Mouse (Mus musculus): ENCODE data around the gene Srgap2. TPM values are rescaled to one million over a fixed set of nuclear protein-coding genes. Genes with fewer than 3 reads are reported as not detected.

Srgap2 gene
- polyA plus RNA-seq, 1 experiment = 0.38 TPM

- no peaks in the 10 kb centered on the region for H3K27me3 ChIP-seq (ENCODE audit: control insufficient read depth)
- no peaks in the 10 kb centered on the region for H3K4me1 ChIP-seq (ENCODE audit: control insufficient read depth)
- TF ChIP-seq TAL1 (IDR thresholded peaks at IDR 0.05; ENCODE audit: low read length) (no peak), GATA1 (IDR thresholded peaks at IDR 0.05; ENCODE audit: low read length) (no peak)
- H3K4me3 ChIP-seq (replicated peaks) = no peak overlapping the region
- H3K36me3 ChIP-seq (ENCODE audit: control insufficient read depth) = no peaks in the 10 kb centered on the region
- H3K9me3 ChIP-seq (ENCODE audit: control insufficient read depth, low read length) = no peaks in the 10 kb centered on the region
Observed at GRCm38 (mm10) chr1:131551956-131552355, 24.8 kb upstream of the Srgap2 start.

GRCm38 (mm10) chr1:131548494-131549365 is 21.6 kb upstream of the Srgap2 start:
- H3K4me1 ChIP-seq (ENCODE audit: control insufficient read depth) = no peaks in the 10 kb centered on the region
- H3K27me3 ChIP-seq (ENCODE audit: control insufficient read depth) = no peaks in the 10 kb centered on the region
- no peaks in the 10 kb centered on the region for H3K9me3 ChIP-seq (ENCODE audit: control insufficient read depth, low read length)
- no peak overlapping the region for H3K4me3 ChIP-seq (replicated peaks)
- TF ChIP-seq TAL1 (IDR thresholded peaks at IDR 0.05; ENCODE audit: low read length) (no peak), GATA1 (IDR thresholded peaks at IDR 0.05; ENCODE audit: low read length) (no peak)
- H3K36me3 ChIP-seq (ENCODE audit: control insufficient read depth) = no peaks in the 10 kb centered on the region

GRCm38 (mm10) chr1:131546798-131547690 is 19.9 kb upstream of the Srgap2 start:
- Histone ChIP-seq H3K27me3 (ENCODE audit: control insufficient read depth) (no peaks in the 10 kb centered on the region), H3K36me3 (ENCODE audit: control insufficient read depth) (no peaks in the 10 kb centered on the region), H3K9me3 (ENCODE audit: control insufficient read depth, low read length) (no peaks in the 10 kb centered on the region), H3K4me1 (ENCODE audit: control insufficient read depth) (no peaks in the 10 kb centered on the region), H3K4me3 (replicated peaks) (no peak overlapping the region)
- TF ChIP-seq GATA1 (IDR thresholded peaks at IDR 0.05; ENCODE audit: low read length) (no peak), TAL1 (IDR thresholded peaks at IDR 0.05; ENCODE audit: low read length) (no peak)

GRCm38 (mm10) chr1:131543886-131544565 is 16.9 kb upstream of the Srgap2 start:
- Histone ChIP-seq H3K9me3 (ENCODE audit: control insufficient read depth, low read length) (no peaks in the 10 kb centered on the region), H3K36me3 (ENCODE audit: control insufficient read depth) (peaks cover 4% of the 10 kb centered on the region), H3K4me1 (ENCODE audit: control insufficient read depth) (no peaks in the 10 kb centered on the region), H3K4me3 (replicated peaks) (no peak overlapping the region), H3K27me3 (ENCODE audit: control insufficient read depth) (no peaks in the 10 kb centered on the region)
- TF ChIP-seq TAL1 (IDR thresholded peaks at IDR 0.05; ENCODE audit: low read length) (no peak), GATA1 (IDR thresholded peaks at IDR 0.05; ENCODE audit: low read length) (no peak)

- Histone ChIP-seq H3K9me3 (ENCODE audit: control insufficient read depth, low read length) (no peaks in the 10 kb centered on the region), H3K27me3 (ENCODE audit: control insufficient read depth) (no peaks in the 10 kb centered on the region), H3K36me3 (ENCODE audit: control insufficient read depth) (peaks cover 6% of the 10 kb centered on the region), H3K4me3 (replicated peaks) (no peak overlapping the region), H3K4me1 (ENCODE audit: control insufficient read depth) (no peaks in the 10 kb centered on the region)
- TF ChIP-seq TAL1 (IDR thresholded peaks at IDR 0.05; ENCODE audit: low read length) (no peak), GATA1 (IDR thresholded peaks at IDR 0.05; ENCODE audit: low read length) (no peak)
Observed at GRCm38 (mm10) chr1:131541903-131542302, 14.8 kb upstream of the Srgap2 start.

- peaks cover 10% of the 10 kb centered on the region for H3K36me3 ChIP-seq (ENCODE audit: control insufficient read depth)
- TF ChIP-seq TAL1 (IDR thresholded peaks at IDR 0.05; ENCODE audit: low read length) = no peak
- TF ChIP-seq GATA1 (IDR thresholded peaks at IDR 0.05; ENCODE audit: low read length) = no peak
- H3K4me3 ChIP-seq (replicated peaks) = no peak overlapping the region
- H3K9me3 ChIP-seq (ENCODE audit: control insufficient read depth, low read length) = no peaks in the 10 kb centered on the region
- no peaks in the 10 kb centered on the region for H3K27me3 ChIP-seq (ENCODE audit: control insufficient read depth)
- H3K4me1 ChIP-seq (ENCODE audit: control insufficient read depth) = no peaks in the 10 kb centered on the region
Observed at GRCm38 (mm10) chr1:131541431-131541830, 14.3 kb upstream of the Srgap2 start.

- Histone ChIP-seq H3K27me3 (ENCODE audit: control insufficient read depth) (no peaks in the 10 kb centered on the region), H3K36me3 (ENCODE audit: control insufficient read depth) (peaks cover 10% of the 10 kb centered on the region), H3K9me3 (ENCODE audit: control insufficient read depth, low read length) (no peaks in the 10 kb centered on the region), H3K4me1 (ENCODE audit: control insufficient read depth) (no peaks in the 10 kb centered on the region), H3K4me3 (replicated peaks) (no peak overlapping the region)
- no peak for TF ChIP-seq GATA1 (IDR thresholded peaks at IDR 0.05; ENCODE audit: low read length)
- no peak for TF ChIP-seq TAL1 (IDR thresholded peaks at IDR 0.05; ENCODE audit: low read length)
Observed at GRCm38 (mm10) chr1:131540795-131541194, 13.6 kb upstream of the Srgap2 start.

GRCm38 (mm10) chr1:131539771-131540170 is 12.6 kb upstream of the Srgap2 start:
- no peak for TF ChIP-seq TAL1 (IDR thresholded peaks at IDR 0.05; ENCODE audit: low read length)
- no peak for TF ChIP-seq GATA1 (IDR thresholded peaks at IDR 0.05; ENCODE audit: low read length)
- Histone ChIP-seq H3K36me3 (ENCODE audit: control insufficient read depth) (peaks cover 15% of the 10 kb centered on the region), H3K4me3 (replicated peaks) (no peak overlapping the region), H3K27me3 (ENCODE audit: control insufficient read depth) (no peaks in the 10 kb centered on the region), H3K9me3 (ENCODE audit: control insufficient read depth, low read length) (no peaks in the 10 kb centered on the region), H3K4me1 (ENCODE audit: control insufficient read depth) (no peaks in the 10 kb centered on the region)

All from erythroblast, embryonic 14.5 days (primary cell).